Mouse (Mus musculus) neural tube, embryonic 11.5 days (tissue): Measurements from ENCODE around the gene Atp7b. TPM values are rescaled to one million over a fixed set of nuclear protein-coding genes. Genes with fewer than 3 reads are reported as not detected.

Experiments used
- ATAC-seq: fragments of 200-750 bp; cut with Nextera tagmentation; 2 replicates; pipeline ENCODE4 v1.8.0; 2017; ENCODE audit warnings: moderate number of reproducible peaks, mild to moderate bottlenecking, moderate TSS enrichment, moderate library complexity; ENCODE audit not compliant: insufficient read depth, low FRiP score, low TSS enrichment
- DNase-seq: peaks from one replicate; pipeline ENCODE4 v3.0.0-alpha.2; 2015; ENCODE audit warnings: low spot score
- H3K27ac ChIP-seq: fragments of 300-500 bp; sonication (generic); 2 replicates; pipeline ENCODE4 v1.5.1; 2014; ENCODE audit warnings: low read depth, mild to moderate bottlenecking, low read length
- H3K27me3 ChIP-seq: fragments of 300-500 bp; sonication (generic); 2 replicates; pipeline ENCODE4 v1.6.1; 2014; ENCODE audit warnings: mild to moderate bottlenecking, low read length, mixed read lengths; ENCODE audit not compliant: control insufficient read depth, insufficient read depth
- H3K36me3 ChIP-seq: fragments of 300-500 bp; sonication (generic); 2 replicates; pipeline ENCODE4 v1.6.1; 2014; ENCODE audit warnings: mild to moderate bottlenecking, low read length, moderate library complexity, mixed read lengths; ENCODE audit not compliant: control insufficient read depth, insufficient read depth
- H3K4me1 ChIP-seq: fragments of 300-500 bp; sonication (generic); 2 replicates; pipeline ENCODE4 v1.6.1; 2014; ENCODE audit warnings: low read length, mixed read lengths; ENCODE audit not compliant: control insufficient read depth, insufficient read depth
- H3K4me2 ChIP-seq: fragments of 300-500 bp; sonication (generic); 2 replicates; pipeline ENCODE4 v1.6.1; 2014; ENCODE audit warnings: low read depth, mild to moderate bottlenecking, moderate library complexity
- H3K4me3 ChIP-seq: fragments of 300-500 bp; sonication (generic); 2 replicates; pipeline ENCODE4 v1.5.1; 2014; ENCODE audit warnings: low read depth, low read length
- H3K9ac ChIP-seq: fragments of 300-500 bp; sonication (generic); 2 replicates; pipeline ENCODE4 v1.6.1; 2014; ENCODE audit warnings: mild to moderate bottlenecking, low read length
- H3K9me3 ChIP-seq: fragments of 300-500 bp; sonication (generic); 2 replicates; pipeline ENCODE4 v1.6.1; 2016; ENCODE audit warnings: low read length; ENCODE audit not compliant: control insufficient read depth
- WGBS: fragments of 180-500 bp; shearing (Covaris S2); extraction: QIAGEN DNeasy Blood & Tissue Kit; methylation state at CpG from one replicate; pipeline ENCODE4 v1.1.7; 2014; 5-methylcytosine and 5-hydroxymethylcytosine counted together
- polyA plus RNA-seq: library from polyadenylated mRNA; unstranded; fragments of >200 nt; fragmentation: Nextera tagmentation; extraction: Ambion mirVana; gene quantifications from 2 replicates; pipeline ENCODE4 v1.2.1, GENCODE M21; 2014

Atp7b gene
- polyA plus RNA-seq, 1 experiment from 2014 or later, result 1.5 TPM

DNA sequence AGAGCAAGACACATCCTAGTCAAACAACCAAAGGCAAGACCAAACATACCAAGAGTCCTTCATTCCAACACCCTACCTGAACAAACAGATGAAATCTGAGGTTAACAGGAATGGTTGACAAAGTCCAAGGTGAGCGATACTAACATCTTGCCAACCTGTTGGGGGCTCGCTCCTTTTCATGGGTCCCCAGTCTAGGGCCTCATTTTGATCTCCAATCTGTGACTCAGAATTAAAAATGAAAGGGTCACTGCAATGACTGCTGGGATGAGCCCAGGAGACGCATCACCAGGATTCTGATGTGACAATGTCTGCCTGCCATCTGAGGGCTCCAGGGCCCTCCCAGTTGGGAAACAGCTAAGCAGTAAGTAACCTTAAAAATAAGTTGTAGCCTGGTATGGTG is 90.6 kb downstream of the Atp7b start, which contains the start of gene Ccdc70:
Gene Ccdc70, plus strand, starts transcription at position 301 of the 400 bp plus-strand sequence.
- no peak within 1 kb of the TSS for H3K4me3 ChIP-seq
- no peaks in the 10 kb centered on the region for H3K4me1 ChIP-seq
- no peak within 1 kb of the TSS for H3K4me2 ChIP-seq
- DNase-seq, result no peak
- no peaks in the 10 kb centered on the region for H3K27me3 ChIP-seq
- H3K9me3 ChIP-seq, result no peaks in the 10 kb centered on the region
- no peak for ATAC-seq
- H3K36me3 ChIP-seq, result no peaks in the 10 kb centered on the region
- WGBS, result 86% methylated on average over 3 of the region's 3 CpGs
- H3K27ac ChIP-seq, result no peak within 1 kb of the TSS
- no peak within 1 kb of the TSS for H3K9ac ChIP-seq

DNA sequence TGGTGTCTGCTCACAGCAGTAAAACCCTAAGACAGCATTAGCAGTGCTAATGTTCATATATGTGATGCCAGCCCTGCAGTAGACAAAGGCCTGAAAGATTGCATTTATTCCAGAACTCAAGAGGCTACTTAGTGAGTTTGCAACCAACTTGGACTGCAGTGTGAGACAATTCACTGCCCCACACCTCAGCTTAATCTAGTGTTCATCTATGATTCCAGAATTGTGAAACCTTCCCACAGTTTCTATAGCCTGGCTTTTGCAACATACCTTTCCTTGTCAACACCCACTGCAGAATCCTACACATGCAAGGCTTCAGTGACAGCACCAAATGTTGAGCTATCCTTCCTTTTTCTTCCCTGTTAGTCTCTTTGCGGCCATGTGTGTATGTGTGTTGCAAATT is 93.5 kb downstream of the Atp7b start:
- H3K4me1 ChIP-seq, result no peaks in the 10 kb centered on the region
- 81% methylated on average over 1 of the region's 1 CpGs for WGBS
- no peak overlapping the region for H3K4me3 ChIP-seq
- H3K27ac ChIP-seq, result no peak overlapping the region
- H3K9ac ChIP-seq, result no peak overlapping the region
- DNase-seq (no peak), ATAC-seq (no peak)
- H3K4me2 ChIP-seq, result no peak overlapping the region
- no peaks in the 10 kb centered on the region for H3K36me3 ChIP-seq
- no peaks in the 10 kb centered on the region for H3K9me3 ChIP-seq
- no peaks in the 10 kb centered on the region for H3K27me3 ChIP-seq

DNA sequence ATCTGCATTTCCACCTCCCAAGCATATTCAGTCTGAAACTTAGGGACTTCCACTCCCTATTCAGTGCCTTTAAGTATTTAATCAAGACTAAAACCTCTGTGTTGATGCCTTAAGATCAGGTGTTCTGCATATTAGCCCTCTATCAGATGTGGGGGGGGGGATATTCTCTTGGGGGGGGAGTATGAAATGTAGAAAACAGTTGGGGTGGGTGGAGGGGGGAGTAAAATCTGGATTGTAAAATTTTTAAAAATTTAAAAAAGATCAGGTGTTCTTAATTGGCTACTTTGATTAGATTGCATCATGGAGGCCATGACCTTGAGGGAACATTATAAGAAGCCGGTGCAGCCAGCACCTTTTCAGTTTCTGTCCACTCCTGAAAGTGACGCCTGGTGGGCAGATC is 101.7 kb downstream of the Atp7b start, which contains the start of gene Fam90a1a:
Gene Fam90a1a, plus strand, starts transcription at position 301 of the 400 bp plus-strand sequence.
- no peaks in the 10 kb centered on the region for H3K4me1 ChIP-seq
- H3K27ac ChIP-seq, result no peak within 1 kb of the TSS
- H3K27me3 ChIP-seq, result no peaks in the 10 kb centered on the region
- H3K4me3 ChIP-seq, result no peak within 1 kb of the TSS
- ATAC-seq, result no peak
- no peaks in the 10 kb centered on the region for H3K36me3 ChIP-seq
- no peak within 1 kb of the TSS for H3K9ac ChIP-seq
- no peak within 1 kb of the TSS for H3K4me2 ChIP-seq
- no peak for DNase-seq
- no peaks in the 10 kb centered on the region for H3K9me3 ChIP-seq
- WGBS, result 92% methylated on average over 2 of the region's 2 CpGs

DNA sequence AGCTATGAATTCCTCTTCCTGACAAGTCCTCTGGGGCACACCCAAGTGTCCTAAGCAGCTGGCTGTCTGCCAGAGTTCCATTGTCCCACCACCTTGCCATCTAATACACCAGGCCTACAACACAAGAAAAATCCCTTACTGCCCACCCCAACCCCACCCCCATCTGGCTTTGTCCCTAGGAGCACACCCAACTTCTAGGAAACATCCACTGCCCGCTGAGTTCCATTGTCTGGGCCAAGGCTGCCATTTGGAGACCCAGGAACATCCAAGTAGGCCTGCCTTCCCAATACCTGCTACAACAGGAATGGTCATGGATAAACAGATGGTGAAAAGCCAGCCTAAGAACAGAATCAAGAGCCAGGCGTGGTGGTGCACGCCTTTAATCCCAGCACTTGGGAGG is 103.8 kb downstream of the Atp7b start:
- H3K9me3 ChIP-seq, result no peaks in the 10 kb centered on the region
- ATAC-seq (no peak), DNase-seq (no peak)
- 73% methylated on average over 3 of the region's 3 CpGs for WGBS
- no peaks in the 10 kb centered on the region for H3K4me1 ChIP-seq
- no peaks in the 10 kb centered on the region for H3K36me3 ChIP-seq
- no peaks in the 10 kb centered on the region for H3K27me3 ChIP-seq
- no peak overlapping the region for H3K4me3 ChIP-seq
- no peak overlapping the region for H3K9ac ChIP-seq
- H3K27ac ChIP-seq, result no peak overlapping the region
- H3K4me2 ChIP-seq, result no peak overlapping the region

DNA sequence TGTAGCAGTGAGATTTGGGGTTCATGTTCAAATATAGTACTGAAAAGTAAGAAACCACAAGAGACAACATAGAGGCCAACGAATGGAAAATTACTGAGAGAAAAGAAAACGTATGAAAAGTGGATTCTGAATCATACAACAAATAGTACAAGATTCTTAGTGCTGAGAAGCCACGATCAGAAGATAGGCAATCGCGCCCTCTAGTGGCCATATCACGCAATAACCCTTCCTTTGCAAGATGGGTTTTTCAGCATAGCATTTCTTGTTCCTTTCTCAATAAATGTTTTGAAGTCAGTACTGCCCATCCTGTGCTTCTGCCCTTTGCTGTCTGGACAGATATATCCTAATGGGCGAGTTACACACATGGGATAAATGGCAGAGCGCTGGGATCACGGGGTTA is 104.8 kb downstream of the Atp7b start:
- Histone ChIP-seq H3K9ac (no peak overlapping the region), H3K4me3 (no peak overlapping the region), H3K9me3 (no peaks in the 10 kb centered on the region), H3K27ac (no peak overlapping the region), H3K4me1 (no peaks in the 10 kb centered on the region), H3K36me3 (no peaks in the 10 kb centered on the region), H3K4me2 (no peak overlapping the region), H3K27me3 (no peaks in the 10 kb centered on the region)
- ATAC-seq (no peak), DNase-seq (peak; percentile 58)
- WGBS, result 9% methylated on average over 9 of the region's 9 CpGs

DNA sequence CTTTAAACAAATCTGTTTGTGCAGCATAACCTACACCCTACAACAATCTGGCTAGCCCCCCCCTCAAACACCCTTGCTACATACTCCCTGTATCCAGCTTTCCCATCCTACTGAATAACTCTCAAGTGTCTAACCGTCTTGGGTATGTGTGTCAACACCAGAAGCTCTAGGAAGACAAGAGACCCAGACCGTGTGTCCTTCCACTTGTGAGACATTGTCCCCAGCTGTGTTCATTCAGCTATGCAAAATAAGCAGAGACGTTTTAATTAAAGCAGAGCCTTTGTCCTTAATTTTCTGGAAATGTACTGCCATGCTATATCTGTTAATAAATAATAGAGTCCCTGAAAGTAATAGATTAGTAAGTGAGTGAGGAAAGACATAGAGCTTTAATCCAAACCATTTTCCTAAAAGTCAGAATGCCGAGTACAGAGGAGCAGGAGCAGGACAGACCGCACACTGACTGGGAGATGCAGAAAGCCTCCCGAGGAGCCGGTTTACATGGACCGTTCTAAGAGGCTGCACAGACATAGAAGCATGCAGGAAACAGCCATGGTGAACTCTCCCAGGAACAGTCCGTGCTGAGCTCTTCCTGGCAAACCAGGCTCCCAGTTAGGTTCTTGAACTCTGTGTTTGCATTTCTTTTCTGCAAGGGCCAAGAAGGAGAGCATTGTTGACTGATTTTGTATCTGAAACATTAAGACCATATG is 112.6 kb downstream of the Atp7b start:
- no peak overlapping the region for H3K27ac ChIP-seq
- no peaks in the 10 kb centered on the region for H3K36me3 ChIP-seq
- H3K9me3 ChIP-seq, result no peaks in the 10 kb centered on the region
- no peaks in the 10 kb centered on the region for H3K27me3 ChIP-seq
- ATAC-seq (no peak), DNase-seq (no peak)
- no peaks in the 10 kb centered on the region for H3K4me1 ChIP-seq
- WGBS, result 76% methylated on average over 9 of the region's 9 CpGs
- H3K4me2 ChIP-seq, result no peak overlapping the region
- H3K4me3 ChIP-seq, result no peak overlapping the region
- no peak overlapping the region for H3K9ac ChIP-seq

DNA sequence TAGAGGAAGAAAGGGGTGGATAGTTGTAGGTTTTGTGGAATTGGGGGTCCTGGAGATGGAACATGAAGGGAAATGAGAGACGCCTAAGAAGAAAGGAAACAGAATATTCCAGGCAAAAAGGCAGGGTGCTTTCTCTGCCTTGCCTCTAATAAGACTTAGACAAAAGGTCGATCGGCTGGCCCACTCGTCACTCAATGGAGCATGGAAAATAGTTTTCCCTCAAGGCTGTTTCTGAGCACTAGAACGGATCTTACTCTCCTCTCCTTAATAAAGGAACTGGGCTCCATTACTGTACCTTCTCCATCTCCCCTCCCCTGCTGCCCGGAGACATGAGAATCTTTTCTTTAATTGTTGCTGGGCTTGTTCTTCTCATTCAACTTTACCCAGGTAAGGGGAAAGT is 113.6 kb downstream of the Atp7b start, which contains the start of gene Defb13:
Gene Defb13, plus strand, starts transcription at position 301 of the 400 bp plus-strand sequence.
- Histone ChIP-seq H3K9ac (no peak within 1 kb of the TSS), H3K4me3 (no peak within 1 kb of the TSS), H3K4me1 (no peaks in the 10 kb centered on the region), H3K27ac (no peak within 1 kb of the TSS), H3K27me3 (no peaks in the 10 kb centered on the region), H3K9me3 (no peaks in the 10 kb centered on the region), H3K4me2 (no peak within 1 kb of the TSS), H3K36me3 (no peaks in the 10 kb centered on the region)
- 82% methylated on average over 6 of the region's 6 CpGs for WGBS
- DNase-seq (no peak), ATAC-seq (no peak)

Other genes with a start within 250 kb of the Atp7b start
- gene Defb50, start 236.8 kb downstream of the Atp7b start, polyA plus RNA-seq, result not detected in 2 replicates
- gene Defb2, start 220.4 kb downstream of the Atp7b start, polyA plus RNA-seq, result not detected in 2 replicates
- not detected in 2 replicates for gene Defb10, start 201.4 kb downstream of the Atp7b start, polyA plus RNA-seq
- gene Defb9, start 174.9 kb downstream of the Atp7b start, polyA plus RNA-seq, result not detected in 2 replicates
- gene Defb11, start 153.9 kb downstream of the Atp7b start, polyA plus RNA-seq, result not detected in 2 replicates
- gene Defb15, start 127.6 kb downstream of the Atp7b start, polyA plus RNA-seq, result not detected in 2 replicates
- not detected in 2 replicates for gene Defb35, start 122.0 kb downstream of the Atp7b start, polyA plus RNA-seq
- gene Defb13, start 113.5 kb downstream of the Atp7b start, polyA plus RNA-seq, result not detected in 2 replicates
- gene Fam90a1a, start 101.6 kb downstream of the Atp7b start, polyA plus RNA-seq, result not detected in 2 replicates
- not detected in 2 replicates for gene Ccdc70, start 90.5 kb downstream of the Atp7b start, polyA plus RNA-seq
- gene Alg11, start 416 bp upstream of the Atp7b start, polyA plus RNA-seq, result 34.2 and 35.3 TPM in 2 replicates
- 0.15 TPM in 1 of 2 replicates, not detected in the other for gene Nek5, start 64.7 kb upstream of the Atp7b start, polyA plus RNA-seq
- gene Nek3, start 106.1 kb upstream of the Atp7b start, polyA plus RNA-seq, result 7.4 and 7.7 TPM in 2 replicates
- 55.0 and 60.6 TPM in 2 replicates for gene Ckap2, start 125.5 kb upstream of the Atp7b start, polyA plus RNA-seq
- gene Vps36, start 132.5 kb upstream of the Atp7b start, polyA plus RNA-seq, result 42.6 and 43.4 TPM in 2 replicates
- 10.2 and 12.8 TPM in 2 replicates for gene Thsd1, start 167.0 kb upstream of the Atp7b start, polyA plus RNA-seq
- gene Tpte, start 223.1 kb upstream of the Atp7b start, polyA plus RNA-seq, result not detected in 2 replicates